ENCODE assay signal across 18 mouse cellular contexts in the genomic region with DNA sequence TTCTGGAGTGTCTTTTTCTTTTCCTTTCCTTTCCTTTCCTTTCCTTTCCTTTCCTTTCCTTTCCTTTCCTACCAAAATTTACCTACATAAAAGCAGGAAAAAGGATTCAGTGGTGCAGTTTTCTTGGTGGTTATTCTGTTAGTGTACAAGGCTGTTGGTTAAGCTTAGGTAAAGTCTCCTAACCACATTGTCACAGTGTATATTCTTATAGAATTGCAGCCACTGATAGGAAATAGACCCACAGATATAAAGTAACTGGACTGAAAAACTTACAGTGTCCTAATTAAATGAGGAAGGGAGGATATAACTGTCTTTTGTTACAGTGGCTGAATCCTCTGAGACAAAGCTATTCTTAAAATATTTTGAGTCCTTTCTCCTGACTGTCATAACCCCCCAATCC.
DNase-seq lines count a peak whose midpoint lies in the region; ATAC-seq and TF ChIP-seq lines count a peak whose summit lies in the region.
"Had no signal": no experiment of that assay in that cellular context is flagged by ENCODE, and none has a peak within 500 bp of the region (broad histone marks: within the 10 kb centered on the region; RNA-seq: fewer than 3 reads in every experiment).

No protein-coding gene starts in this region.

- H3K79me2 ChIP-seq in CH12.LX (replicated peaks; ENCODE audit: control insufficient read depth, extremely low read depth, insufficient read depth, poor library complexity, severe bottlenecking): no peaks in the 10 kb centered on the region

- no peaks in the 10 kb centered on the region for H3K36me3 ChIP-seq in hindbrain, embryonic 14.5 days (replicated peaks; ENCODE audit: control insufficient read depth, insufficient read depth)
- 0 out of 2 replicates have a peak, but pooled peaks cover 4% of the 10 kb centered on the region for H3K36me3 ChIP-seq in hindbrain, embryonic 12.5 days
- no peaks in the 10 kb centered on the region for H3K36me3 ChIP-seq in midbrain, embryonic 14.5 days (ENCODE audit: control insufficient read depth, insufficient read depth, low read length)
- no peaks in the 10 kb centered on the region for H3K36me3 ChIP-seq in midbrain, embryonic 11.5 days (ENCODE audit: control insufficient read depth, insufficient read depth, low read length)
- H3K36me3 ChIP-seq in CH12.LX (replicated peaks in 1 of 2; ENCODE audit: control insufficient read depth in 1 of 2, insufficient read depth in 1 of 2, low read length in 1 of 2): peaks cover 8 to 49% of the 10 kb centered on the region in 2 experiments
- H3K36me3 ChIP-seq: embryonic facial prominence, embryonic 12.5 days; heart, embryonic 15.5 days had no signal

- TF ChIP-seq EP300 in CH12.LX (IDR thresholded peaks at IDR 0.05; ENCODE audit: low read length): no peak

- H3K4me3 ChIP-seq in hindbrain, embryonic 14.5 days (replicated peaks; ENCODE audit: low read length): no peak overlapping the region
- no peak overlapping the region for H3K4me3 ChIP-seq in hindbrain, embryonic 12.5 days
- H3K4me3 ChIP-seq in midbrain, embryonic 14.5 days (replicated peaks; ENCODE audit: low read depth, low read length): no peak overlapping the region
- H3K4me3 ChIP-seq in midbrain, embryonic 11.5 days (ENCODE audit: low read depth, low read length): no peak overlapping the region
- no peak overlapping the region for H3K4me3 ChIP-seq in CH12.LX (replicated peaks in 1 of 3; ENCODE audit: low read depth in 2 of 3, low read length in 2 of 3, poor library complexity in 1 of 3)
- H3K4me3 ChIP-seq: embryonic facial prominence, embryonic 12.5 days; heart, adult 2 months; heart, embryonic 15.5 days had no signal

- dilution Hi-C loops in CH12.LX (cut with MboI; ENCODE audit: extremely low pct_ligation_motif_present, extremely low pct_unique_long_range_greater_than_20kb, low sequenced_read_pairs): no loop called here

- no peaks in the 10 kb centered on the region for H3K27me3 ChIP-seq in hindbrain, embryonic 14.5 days (ENCODE audit: control insufficient read depth, insufficient read depth, low read length)
- H3K27me3 ChIP-seq in hindbrain, embryonic 12.5 days: no peaks in the 10 kb centered on the region
- no peaks in the 10 kb centered on the region for H3K27me3 ChIP-seq in midbrain, embryonic 14.5 days (ENCODE audit: control insufficient read depth, insufficient read depth, low read length)
- no peaks in the 10 kb centered on the region for H3K27me3 ChIP-seq in midbrain, embryonic 11.5 days (ENCODE audit: control insufficient read depth, insufficient read depth, low read length)
- no peaks in the 10 kb centered on the region for H3K27me3 ChIP-seq in CH12.LX (replicated peaks)
- H3K27me3 ChIP-seq: embryonic facial prominence, embryonic 12.5 days; heart, embryonic 15.5 days had no signal

- TF ChIP-seq CTCF in CH12.LX (conservative IDR thresholded peaks at IDR 0.05 in 1 of 2, IDR thresholded peaks at IDR 0.05 in 1 of 2; ENCODE audit: low read depth in 2 of 2, low read length in 2 of 2): no peak

- H3K4me1 ChIP-seq in hindbrain, embryonic 14.5 days (replicated peaks; ENCODE audit: control insufficient read depth, insufficient read depth, low read length): no peaks in the 10 kb centered on the region
- no peaks in the 10 kb centered on the region for H3K4me1 ChIP-seq in hindbrain, embryonic 12.5 days
- H3K4me1 ChIP-seq in midbrain, embryonic 14.5 days (ENCODE audit: control insufficient read depth, insufficient read depth, low read length): 0 out of 2 replicates have a peak, but pooled peaks cover 8% of the 10 kb centered on the region
- no peaks in the 10 kb centered on the region for H3K4me1 ChIP-seq in midbrain, embryonic 11.5 days (ENCODE audit: control insufficient read depth, insufficient read depth, low read length)
- peaks cover 0 to 20% of the 10 kb centered on the region in 2 experiments; a peak in 2 of 4 replicates for H3K4me1 ChIP-seq in CH12.LX (ENCODE audit: control insufficient read depth in 1 of 2, insufficient read depth in 2 of 2)
- H3K4me1 ChIP-seq: embryonic facial prominence, embryonic 12.5 days; heart, embryonic 15.5 days had no signal

- H3K9ac ChIP-seq in hindbrain, embryonic 14.5 days: no peak overlapping the region
- H3K9ac ChIP-seq in hindbrain, embryonic 12.5 days: no peak overlapping the region
- H3K9ac ChIP-seq in midbrain, embryonic 14.5 days (replicated peaks; ENCODE audit: low read length): no peak overlapping the region
- H3K9ac ChIP-seq in midbrain, embryonic 11.5 days (ENCODE audit: low read length): no peak overlapping the region
- peak overlapping the region; percentile 13; the same call in 1 of the 2 replicates for H3K9ac ChIP-seq in CH12.LX (ENCODE audit: insufficient read depth, low read depth)
- H3K9ac ChIP-seq: embryonic facial prominence, embryonic 12.5 days; heart, embryonic 15.5 days had no signal

- no peak for ATAC-seq in hindbrain, embryonic 14.5 days (ENCODE audit: low FRiP score)
- ATAC-seq in hindbrain, embryonic 12.5 days (ENCODE audit: low FRiP score): no peak
- ATAC-seq in midbrain, embryonic 14.5 days (ENCODE audit: low FRiP score, low TSS enrichment): no peak
- ATAC-seq in midbrain, embryonic 11.5 days (ENCODE audit: low FRiP score): no peak
- ATAC-seq: forebrain, embryonic 16.5 days; hindbrain, postnatal 0 days had no signal

- no peak for TF ChIP-seq POLR2A in CH12.LX (IDR thresholded peaks at IDR 0.05; ENCODE audit: low read depth, low read length)

- in situ Hi-C loops in CH12.LX (cut with MboI; ENCODE audit: low pct_ligation_motif_present, low pct_unique_long_range_greater_than_20kb, low sequenced_read_pairs): no loop called here

- no peak for DNase-seq in hindbrain, embryonic 14.5 days (ENCODE audit: low spot score)
- DNase-seq in midbrain, embryonic 14.5 days: no peak
- DNase-seq in midbrain, embryonic 11.5 days (ENCODE audit: low spot score, missing footprints): no peak
- DNase-seq in CH12.LX (ENCODE audit: extremely low read depth) (no peak), MEL-GATA-1-ER (ENCODE audit: extremely low read depth, low read depth) (peak; percentile 66)
- DNase-seq: adrenal gland, postnatal 10 days; cerebellum, adult 11-12 months; cerebellum, adult 9-10 months; cerebellum, postnatal 25 days; gastrocnemius, postnatal 14 days; heart, adult 2 months; heart, postnatal 14 days had no signal

- H3K4me2 ChIP-seq in hindbrain, embryonic 14.5 days (replicated peaks): no peak overlapping the region
- H3K4me2 ChIP-seq in hindbrain, embryonic 12.5 days (replicated peaks): no peak overlapping the region
- no peak overlapping the region for H3K4me2 ChIP-seq in midbrain, embryonic 14.5 days (ENCODE audit: low read length)
- H3K4me2 ChIP-seq in midbrain, embryonic 11.5 days: no peak overlapping the region
- H3K4me2 ChIP-seq in CH12.LX (ENCODE audit: insufficient read depth, low read depth, poor library complexity, severe bottlenecking): peak overlapping the region; percentile 69
- H3K4me2 ChIP-seq: embryonic facial prominence, embryonic 12.5 days; heart, embryonic 11.5 days; heart, embryonic 15.5 days had no signal

- H3K9me3 ChIP-seq in hindbrain, embryonic 14.5 days (ENCODE audit: control insufficient read depth, low read length): no peaks in the 10 kb centered on the region
- no peaks in the 10 kb centered on the region for H3K9me3 ChIP-seq in hindbrain, embryonic 12.5 days (replicated peaks)
- H3K9me3 ChIP-seq in midbrain, embryonic 14.5 days (ENCODE audit: control insufficient read depth, low read length): no peaks in the 10 kb centered on the region
- no peaks in the 10 kb centered on the region for H3K9me3 ChIP-seq in midbrain, embryonic 11.5 days (ENCODE audit: control insufficient read depth, low read length)
- H3K9me3 ChIP-seq in CH12.LX (replicated peaks; ENCODE audit: low read length): no peaks in the 10 kb centered on the region
- H3K9me3 ChIP-seq: embryonic facial prominence, embryonic 12.5 days; heart, embryonic 15.5 days had no signal

- no peak for TF ChIP-seq RAD21 in CH12.LX (IDR thresholded peaks at IDR 0.05; ENCODE audit: low read depth, low read length)

- peak overlapping the region; percentile 26; the same call in 1 of the 2 replicates for H3K27ac ChIP-seq in hindbrain, embryonic 14.5 days
- H3K27ac ChIP-seq in hindbrain, embryonic 12.5 days: no peak overlapping the region
- H3K27ac ChIP-seq in midbrain, embryonic 14.5 days (replicated peaks; ENCODE audit: low read depth, low read length): peak overlapping the region; percentile 49
- no peak overlapping the region for H3K27ac ChIP-seq in midbrain, embryonic 11.5 days (ENCODE audit: low read depth, low read length)
- H3K27ac ChIP-seq in CH12.LX (ENCODE audit: insufficient read depth, low read depth): no peak overlapping the region
- H3K27ac ChIP-seq: embryonic facial prominence, embryonic 12.5 days; heart, adult 2 months; heart, embryonic 15.5 days; hindbrain, postnatal 0 days had no signal

TF ChIP-seq in CH12.LX, 34 proteins besides CTCF, POLR2A, EP300 and RAD21:
- no peak for TF ChIP-seq POLR2AphosphoS2 (IDR thresholded peaks at IDR 0.05; ENCODE audit: low read depth, low read length)
- TF ChIP-seq ZMIZ1 (IDR thresholded peaks at IDR 0.05; ENCODE audit: low read depth, low read length): no peak
- TF ChIP-seq GABPA (IDR thresholded peaks at IDR 0.05; ENCODE audit: insufficient replicate concordance, low read depth, low read length): no peak
- no peak for TF ChIP-seq IRF4 (IDR thresholded peaks at IDR 0.05; ENCODE audit: low read depth, low read length)
- no peak for TF ChIP-seq JUND (conservative IDR thresholded peaks at IDR 0.05; ENCODE audit: low read depth, low read length)
- TF ChIP-seq NELFE (IDR thresholded peaks at IDR 0.05; ENCODE audit: low read depth, low read length): no peak
- TF ChIP-seq PAX5 (IDR thresholded peaks at IDR 0.05; ENCODE audit: low read length): no peak
- TF ChIP-seq NRF1 (IDR thresholded peaks at IDR 0.05; ENCODE audit: low read depth, low read length): no peak
- TF ChIP-seq E2F4 (IDR thresholded peaks at IDR 0.05; ENCODE audit: insufficient replicate concordance, low read depth, low read length): no peak
- TF ChIP-seq BHLHE40 (IDR thresholded peaks at IDR 0.05; ENCODE audit: low read depth, low read length): no peak
- no peak for TF ChIP-seq ZKSCAN1 (IDR thresholded peaks at IDR 0.05; ENCODE audit: borderline replicate concordance, low read depth, low read length)
- TF ChIP-seq TCF12 (IDR thresholded peaks at IDR 0.05; ENCODE audit: low read depth, low read length): no peak
- no peak for TF ChIP-seq MEF2A (IDR thresholded peaks at IDR 0.05; ENCODE audit: borderline replicate concordance, low read depth, low read length)
- no peak for TF ChIP-seq KAT2A (IDR thresholded peaks at IDR 0.05; ENCODE audit: insufficient replicate concordance, low read length)
- TF ChIP-seq MAX (IDR thresholded peaks at IDR 0.05; ENCODE audit: low read length): no peak

Comparison
In these comparisons a context has a peak if more than half of its experiments do, and no peak if none do; other contexts are left out.
1. H3K27ac ChIP-seq: peak in hindbrain, embryonic 14.5 days (single experiment) and midbrain, embryonic 14.5 days (single experiment); none in hindbrain, embryonic 12.5 days (single experiment), midbrain, embryonic 11.5 days (single experiment) and CH12.LX (single experiment).